Mouse (Mus musculus) cortical plate, adult 2 months (tissue): ENCODE results near the gene 9430015G10Rik. TPM values are rescaled to one million over a fixed set of nuclear protein-coding genes. Genes with fewer than 3 reads are reported as not detected.
"Not testable (repeated sequence)": the region's sequence is repeated elsewhere in the genome, so short reads cannot be mapped to it uniquely, and the experiment has no call there.

Source experiments
- H3K27ac ChIP-seq: fragments of 200-500 bp; 2 replicates; pipeline ENCODE4 v1.5.1; 2012; ENCODE audit warnings: low read length, control low read depth, inconsistent platforms; ENCODE audit not compliant: insufficient read depth
- H3K4me1 ChIP-seq: fragments of 200-500 bp; 2 replicates; pipeline ENCODE4 v1.6.1; 2011; ENCODE audit warnings: low read length; ENCODE audit not compliant: control insufficient read depth, insufficient read depth
- H3K4me3 ChIP-seq: fragments of 200-500 bp; 2 replicates; pipeline ENCODE4 v1.5.1; 2011; ENCODE audit warnings: mild to moderate bottlenecking, low read length, control low read depth; ENCODE audit not compliant: insufficient read depth
- CTCF ChIP-seq: fragments of 200-500 bp; IDR thresholded peaks from 2 replicates; pipeline ENCODE4 v1.5.1; 2011; ENCODE audit warnings: mild to moderate bottlenecking, control low read depth, low read length; ENCODE audit not compliant: insufficient read depth; ENCODE audit errors: extremely low read depth
- POLR2A ChIP-seq: fragments of 200-500 bp; IDR thresholded peaks from 2 replicates; pipeline ENCODE4 v1.6.1; 2011; ENCODE audit warnings: mild to moderate bottlenecking, low read length, control low read depth; ENCODE audit not compliant: insufficient read depth; ENCODE audit errors: extremely low read depth
- polyA plus RNA-seq: library from polyadenylated mRNA; depleted of rRNA; stranded (reverse); fragments of >200 nt; gene quantifications from 2 replicates; pipeline ENCODE4 v1.2.3, GENCODE M21; 2012

9430015G10Rik gene
- polyA plus RNA-seq, 1 experiment, result 34.8 TPM

DNA sequence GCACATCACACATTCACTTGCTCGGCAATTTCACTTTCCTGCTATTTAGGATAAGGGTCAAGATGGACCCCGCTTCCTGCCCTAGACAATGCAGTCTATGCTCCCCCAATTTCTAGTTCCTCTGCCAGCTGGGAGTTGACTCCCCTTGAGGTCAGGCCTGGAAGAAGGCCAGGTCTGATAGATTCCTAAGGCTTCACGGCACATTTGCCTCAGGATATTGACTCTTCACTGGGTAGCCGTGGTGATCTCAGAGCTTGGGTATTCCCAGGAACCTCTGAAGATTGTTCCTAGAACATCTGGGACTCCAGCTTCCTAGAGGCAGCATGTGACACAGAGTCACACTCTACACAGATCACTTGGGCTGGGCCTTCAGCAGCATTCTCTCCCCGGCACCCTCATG is 19.0 kb downstream of the 9430015G10Rik start:
- no peak for TF ChIP-seq POLR2A
- no peak for TF ChIP-seq CTCF
- Histone ChIP-seq H3K4me1 (no peaks in the 10 kb centered on the region), H3K4me3 (no peak overlapping the region)

GRCm38 (mm10) chr4:156130436-156130835 is 20.7 kb downstream of the 9430015G10Rik start, which contains the start of gene Rnf223:
Rnf223 (plus strand) TSS chr4:156130513.
- H3K4me1 ChIP-seq, result no peaks in the 10 kb centered on the region
- TF ChIP-seq POLR2A (no peak), CTCF (no peak)
- H3K27ac ChIP-seq, result no peak within 1 kb of the TSS
- no peak within 1 kb of the TSS for H3K4me3 ChIP-seq

More for the DNA sequence above, 19.0 kb downstream of the 9430015G10Rik start:
- H3K27ac ChIP-seq, result no peak overlapping the region

DNA sequence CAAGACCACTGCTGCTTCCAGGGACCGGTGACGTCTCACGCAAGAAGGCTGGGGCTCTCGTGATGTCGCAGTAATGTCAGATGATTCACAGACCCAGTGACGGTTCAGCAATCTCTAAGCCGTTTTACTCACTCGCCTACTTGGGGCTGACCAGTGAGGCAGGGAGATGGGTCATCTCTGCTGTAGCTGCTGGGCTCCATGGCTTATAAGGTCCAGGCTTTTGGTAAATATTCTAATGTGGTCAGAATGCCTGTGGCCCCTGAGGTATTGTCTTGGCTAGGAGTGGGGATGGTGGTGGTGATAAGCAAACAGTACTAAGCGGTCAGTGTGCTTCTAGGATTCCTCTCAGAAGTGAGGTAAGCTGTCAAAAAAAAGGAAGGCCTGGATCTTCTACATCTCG is 21.2 kb downstream of the 9430015G10Rik start:
- no peak overlapping the region for H3K27ac ChIP-seq
- no peak overlapping the region for H3K4me3 ChIP-seq
- no peak for TF ChIP-seq CTCF
- TF ChIP-seq POLR2A, result no peak
- H3K4me1 ChIP-seq, result no peaks in the 10 kb centered on the region

DNA sequence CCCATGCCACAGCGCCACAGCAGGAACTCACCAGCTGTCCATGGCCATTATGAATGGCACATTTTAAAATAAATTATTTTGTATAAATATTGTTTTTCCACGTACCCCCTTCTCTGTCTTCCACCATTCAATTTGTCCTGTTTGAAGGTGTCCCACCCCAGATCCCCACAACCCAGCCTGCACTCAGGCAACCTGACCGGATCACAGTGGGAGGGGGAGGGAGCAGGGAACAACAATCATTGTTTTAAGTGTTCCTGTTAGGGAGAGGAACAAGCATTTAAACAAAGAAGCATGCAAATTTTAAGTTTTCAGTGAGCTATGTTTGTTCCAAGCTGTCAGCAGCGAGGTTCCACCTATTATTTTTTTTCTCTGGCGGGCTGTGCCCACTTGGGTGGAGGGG is 23.6 kb downstream of the 9430015G10Rik start:
- Histone ChIP-seq H3K4me1 (no peaks in the 10 kb centered on the region), H3K27ac (peak overlapping the region; percentile 77; the same call in 1 of the 2 replicates), H3K4me3 (no peak overlapping the region)
- no peak for TF ChIP-seq POLR2A
- no peak for TF ChIP-seq CTCF

GRCm38 (mm10) chr4:156133943-156134605 is 24.3 kb downstream of the 9430015G10Rik start:
- Histone ChIP-seq H3K4me3 (no peak overlapping the region), H3K27ac (peak overlapping the region; percentile 77; the same call in 1 of the 2 replicates), H3K4me1 (no peaks in the 10 kb centered on the region)
- TF ChIP-seq CTCF (no peak), POLR2A (no peak)

- Histone ChIP-seq H3K27ac (no peak overlapping the region), H3K4me3 (no peak overlapping the region), H3K4me1 (no peaks in the 10 kb centered on the region)
- no peak for TF ChIP-seq CTCF
- no peak for TF ChIP-seq POLR2A
Observed at GRCm38 (mm10) chr4:156135112-156135511, 25.3 kb downstream of the 9430015G10Rik start.

- Histone ChIP-seq H3K27ac (no peak overlapping the region), H3K4me1 (no peaks in the 10 kb centered on the region), H3K4me3 (no peak overlapping the region)
- no peak for TF ChIP-seq POLR2A
- TF ChIP-seq CTCF, result no peak
Observed at GRCm38 (mm10) chr4:156135801-156136200, 26.0 kb downstream of the 9430015G10Rik start.

DNA sequence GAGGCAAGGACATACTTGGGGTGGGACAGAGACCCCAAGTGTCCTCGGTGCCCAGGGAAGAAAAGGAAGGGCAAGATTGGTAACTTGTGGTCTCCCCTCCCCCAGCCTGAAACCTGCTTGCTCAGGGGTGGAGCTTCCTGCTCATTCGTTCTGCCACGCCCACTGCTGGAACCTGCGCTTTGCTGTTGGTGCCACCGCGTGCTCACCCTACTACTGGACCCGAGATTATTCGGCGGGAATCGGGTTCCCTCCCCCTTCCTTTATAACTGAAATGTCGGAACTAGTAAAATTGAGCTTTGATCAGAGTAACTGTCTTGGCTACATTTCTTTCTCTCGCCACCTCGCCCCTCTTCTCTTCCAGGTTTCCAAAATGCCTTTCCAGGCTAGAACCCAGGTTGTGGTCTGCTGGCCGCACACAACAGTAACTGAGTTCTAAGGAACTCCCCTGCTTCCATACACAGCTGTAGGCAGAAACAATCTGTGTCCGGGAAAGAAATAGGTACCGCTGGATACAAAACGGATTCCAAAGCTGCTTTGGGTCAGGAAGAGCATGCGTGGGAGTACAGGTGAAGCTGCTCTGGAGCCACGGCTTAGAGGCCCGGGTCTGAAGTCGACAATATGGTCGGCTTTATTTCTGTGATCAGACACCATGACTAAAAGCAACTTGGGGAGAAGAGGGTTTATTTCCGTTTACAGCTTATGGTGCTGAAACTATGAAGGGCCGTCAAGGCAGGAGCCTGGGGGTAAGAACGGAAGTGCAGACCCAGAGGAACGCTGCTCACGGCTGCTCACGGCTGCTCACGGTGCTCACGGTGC is 26.7 kb downstream of the 9430015G10Rik start:
- no peaks in the 10 kb centered on the region for H3K4me1 ChIP-seq
- H3K4me3 ChIP-seq, result no peak overlapping the region
- H3K27ac ChIP-seq, result no peak overlapping the region
- TF ChIP-seq POLR2A (no peak), CTCF (no peak)

- not testable (repeated sequence) for H3K4me3 ChIP-seq, H3K27ac ChIP-seq, H3K4me1 ChIP-seq
Observed at GRCm38 (mm10) chr4:156150887-156151286, 41.1 kb downstream of the 9430015G10Rik start.

GRCm38 (mm10) chr4:156154771-156155170 is 45.0 kb downstream of the 9430015G10Rik start:
- Histone ChIP-seq H3K27ac (no peak overlapping the region), H3K4me3 (no peak overlapping the region), H3K4me1 (no peaks in the 10 kb centered on the region)
- TF ChIP-seq POLR2A, result no peak
- no peak for TF ChIP-seq CTCF
